ENCODE assay signal across 22 mouse cellular contexts in the genomic region with DNA sequence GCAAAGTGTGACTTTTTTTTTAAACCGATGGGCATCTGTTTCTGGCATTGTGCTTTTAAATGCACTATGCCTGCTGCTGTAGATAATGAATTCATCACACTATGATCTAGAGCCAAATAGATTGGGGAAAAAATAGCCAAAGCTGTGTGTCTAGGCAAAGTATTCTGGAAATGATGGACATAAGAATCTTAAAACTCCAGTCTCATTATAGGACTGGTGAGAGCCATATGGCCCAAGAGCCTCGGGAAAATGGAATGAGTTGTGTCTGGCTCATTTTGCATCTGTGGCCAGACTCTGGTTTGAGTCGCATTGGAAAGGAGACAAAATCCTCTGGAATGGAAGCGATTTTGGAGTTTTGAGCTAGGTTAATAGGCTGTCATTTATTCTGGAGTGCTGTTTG.
A peak's percentile ranks its signal among the peaks of the same experiment; 100 is the strongest.
DNase-seq lines count a peak whose midpoint lies in the region; ATAC-seq and TF ChIP-seq lines count a peak whose summit lies in the region.
"Had no signal": no experiment of that assay in that cellular context is flagged by ENCODE, and none has a peak within 500 bp of the region (broad histone marks: within the 10 kb centered on the region; RNA-seq: fewer than 3 reads in every experiment).

No protein-coding gene starts in this region.

- no peak overlapping the region for H3K9ac ChIP-seq in hindbrain, postnatal 0 days (replicated peaks; ENCODE audit: low read length)
- H3K9ac ChIP-seq in hindbrain, embryonic 12.5 days = no peak overlapping the region
- H3K9ac ChIP-seq: heart, embryonic 13.5 days; stomach, embryonic 15.5 days had no signal

- no peaks in the 10 kb centered on the region for H3K9me3 ChIP-seq in hindbrain, postnatal 0 days (ENCODE audit: low read length)
- H3K9me3 ChIP-seq in hindbrain, embryonic 12.5 days (replicated peaks) = no peaks in the 10 kb centered on the region
- H3K9me3 ChIP-seq: embryonic facial prominence, embryonic 10.5 days; heart, embryonic 13.5 days; midbrain, embryonic 10.5 days; stomach, embryonic 15.5 days had no signal

- H3K4me2 ChIP-seq in hindbrain, postnatal 0 days (ENCODE audit: low read depth, low read length) = no peak overlapping the region
- no peak overlapping the region for H3K4me2 ChIP-seq in hindbrain, embryonic 12.5 days (replicated peaks)
- H3K4me2 ChIP-seq: heart, embryonic 13.5 days; stomach, embryonic 15.5 days had no signal

- no peaks in the 10 kb centered on the region for H3K36me3 ChIP-seq in hindbrain, postnatal 0 days (ENCODE audit: insufficient read depth, low read length)
- no peaks in the 10 kb centered on the region for H3K36me3 ChIP-seq in hindbrain, embryonic 12.5 days
- H3K36me3 ChIP-seq: embryonic facial prominence, embryonic 10.5 days; heart, embryonic 13.5 days; midbrain, embryonic 10.5 days; stomach, embryonic 15.5 days had no signal

- no peaks in the 10 kb centered on the region for H3K27me3 ChIP-seq in hindbrain, postnatal 0 days (ENCODE audit: insufficient read depth, low read length)
- no peaks in the 10 kb centered on the region for H3K27me3 ChIP-seq in hindbrain, embryonic 12.5 days
- H3K27me3 ChIP-seq: heart, embryonic 13.5 days; Patski; stomach, embryonic 15.5 days had no signal

- H3K27ac ChIP-seq in hindbrain, postnatal 0 days = no peak overlapping the region
- H3K27ac ChIP-seq in hindbrain, embryonic 12.5 days = no peak overlapping the region
- H3K27ac ChIP-seq: embryonic facial prominence, embryonic 10.5 days; gastrocnemius, adult 2 months; heart, embryonic 13.5 days; midbrain, embryonic 10.5 days; stomach, embryonic 15.5 days had no signal

- TF ChIP-seq CTCF in hindbrain, postnatal 0 days (IDR thresholded peaks at IDR 0.05; ENCODE audit: low read depth) = no peak

- no peak overlapping the region for H3K4me3 ChIP-seq in hindbrain, postnatal 0 days (ENCODE audit: low read length)
- no peak overlapping the region for H3K4me3 ChIP-seq in hindbrain, embryonic 12.5 days
- H3K4me3 ChIP-seq: embryonic facial prominence, embryonic 10.5 days; gastrocnemius, adult 2 months; heart, embryonic 13.5 days; midbrain, embryonic 10.5 days; stomach, embryonic 15.5 days had no signal

- intact Hi-C loops in left cerebral cortex, postnatal 25 days (cut with DNase I) = loop anchor here (10.0 kb wide), 1 partner anchor 717 kb away; a partner anchor contains a TSS

- no peak for ATAC-seq in hindbrain, postnatal 0 days
- ATAC-seq in hindbrain, embryonic 12.5 days (ENCODE audit: low FRiP score) = no peak
- ATAC-seq: inflammation-experienced regulatory T-cells, adult 6 months; Patski had no signal

- peak; percentile 14 for DNase-seq in hindbrain, postnatal 0 days (ENCODE audit: low spot score)
- peak; percentile 22 for DNase-seq in brain, embryonic 18.5 days (ENCODE audit: low read depth, low spot score)
- peak; percentile 17 to 59 for DNase-seq in frontal cortex, postnatal 36 days (ENCODE audit: low spot score in 2 of 2)
- peak; percentile 11 to 81 for DNase-seq in left cerebral cortex, postnatal 25 days (ENCODE audit: low spot score in 2 of 2)
- no peak for DNase-seq in cerebellum, postnatal 14 days
- no peak for DNase-seq in spleen, postnatal 10 days (ENCODE audit: low spot score in 2 of 2)
- DNase-seq: cerebellum, postnatal 25 days; gastrocnemius, adult 2 months; heart, adult 11 months; kidney, adult 8-10 months; kidney, postnatal 36 days; liver; lung, adult 2 months; lung, postnatal 36 days; spleen, adult 18-20 months had no signal

- H3K4me1 ChIP-seq in hindbrain, postnatal 0 days (ENCODE audit: insufficient read depth, low read length) = no peaks in the 10 kb centered on the region
- no peaks in the 10 kb centered on the region for H3K4me1 ChIP-seq in hindbrain, embryonic 12.5 days
- H3K4me1 ChIP-seq: embryonic facial prominence, embryonic 10.5 days; heart, embryonic 13.5 days; midbrain, embryonic 10.5 days; stomach, embryonic 15.5 days had no signal

- WGBS in hindbrain, postnatal 0 days = 55% methylated on average over 4 of the region's 4 CpGs
- 81% methylated on average over 4 of the region's 4 CpGs for WGBS in hindbrain, embryonic 12.5 days

Comparison
In these comparisons a context has a peak if more than half of its experiments do, and no peak if none do; other contexts are left out.
1. DNase-seq: peak in hindbrain, postnatal 0 days (single experiment), brain, embryonic 18.5 days (single experiment), frontal cortex, postnatal 36 days (2 of 2) and left cerebral cortex, postnatal 25 days (2 of 2); none in cerebellum, postnatal 14 days (0 of 2) and spleen, postnatal 10 days (0 of 2).